Mouse (Mus musculus) midbrain, embryonic 14.5 days (tissue): Measurements from ENCODE around the gene Tsc22d3. TPM values are rescaled to one million over a fixed set of nuclear protein-coding genes. Genes with fewer than 3 reads are reported as not detected.

Experiments used
- ATAC-seq: fragments of 200-750 bp; cut with Nextera tagmentation; 2 replicates; pipeline ENCODE4 v1.8.0; 2017; ENCODE audit warnings: moderate number of reproducible peaks, moderate library complexity; ENCODE audit not compliant: low FRiP score, low TSS enrichment
- DNase-seq: peaks from one replicate; pipeline ENCODE4 v3.0.0-alpha.2; 2015
- H3K27ac ChIP-seq: fragments of 300-500 bp; sonication (generic); replicated peaks from 2 replicates; pipeline ENCODE4 v1.5.1; 2014; ENCODE audit warnings: mild to moderate bottlenecking, low read depth, low read length, moderate library complexity
- H3K27me3 ChIP-seq: fragments of 300-500 bp; sonication (generic); 2 replicates; pipeline ENCODE4 v1.6.1; 2014; ENCODE audit warnings: low read length, control low read depth, mixed read lengths; ENCODE audit not compliant: control insufficient read depth, insufficient read depth
- H3K36me3 ChIP-seq: fragments of 300-500 bp; sonication (generic); 2 replicates; pipeline ENCODE4 v1.6.1; 2014; ENCODE audit warnings: low read length, control low read depth; ENCODE audit not compliant: control insufficient read depth, insufficient read depth
- H3K4me1 ChIP-seq: fragments of 300-500 bp; sonication (generic); 2 replicates; pipeline ENCODE4 v1.6.1; 2014; ENCODE audit warnings: mild to moderate bottlenecking, antibody characterized with exemption, low read length, control low read depth; ENCODE audit not compliant: control insufficient read depth, insufficient read depth
- H3K4me2 ChIP-seq: fragments of 300-500 bp; sonication (generic); 2 replicates; pipeline ENCODE4 v1.6.1; 2014; ENCODE audit warnings: mild to moderate bottlenecking, low read length, moderate library complexity
- H3K4me3 ChIP-seq: fragments of 300-500 bp; sonication (generic); replicated peaks from 2 replicates; pipeline ENCODE4 v1.5.1; 2014; ENCODE audit warnings: low read depth, low read length
- H3K9ac ChIP-seq: fragments of 300-500 bp; sonication (generic); replicated peaks from 2 replicates; pipeline ENCODE4 v1.6.1; 2014; ENCODE audit warnings: mild to moderate bottlenecking, low read length, moderate library complexity
- H3K9me3 ChIP-seq: fragments of 300-500 bp; sonication (generic); 2 replicates; pipeline ENCODE4 v1.6.1; 2016; ENCODE audit warnings: low read length, control low read depth, mixed read lengths; ENCODE audit not compliant: control insufficient read depth
- WGBS: fragments of 180-500 bp; shearing (Covaris S2); extraction: QIAGEN DNeasy Blood & Tissue Kit; methylation state at CpG from one replicate; pipeline ENCODE4 v1.1.7; 2014; 5-methylcytosine and 5-hydroxymethylcytosine counted together
- polyA plus RNA-seq: library from polyadenylated mRNA; unstranded; fragments of >200 nt; fragmentation: Nextera tagmentation; extraction: Ambion mirVana; gene quantifications from 2 replicates; pipeline ENCODE4 v1.2.1, GENCODE M21; 2014

The Tsc22d3 gene
- polyA plus RNA-seq, 1 experiment from 2014 or later: 127 TPM

DNA sequence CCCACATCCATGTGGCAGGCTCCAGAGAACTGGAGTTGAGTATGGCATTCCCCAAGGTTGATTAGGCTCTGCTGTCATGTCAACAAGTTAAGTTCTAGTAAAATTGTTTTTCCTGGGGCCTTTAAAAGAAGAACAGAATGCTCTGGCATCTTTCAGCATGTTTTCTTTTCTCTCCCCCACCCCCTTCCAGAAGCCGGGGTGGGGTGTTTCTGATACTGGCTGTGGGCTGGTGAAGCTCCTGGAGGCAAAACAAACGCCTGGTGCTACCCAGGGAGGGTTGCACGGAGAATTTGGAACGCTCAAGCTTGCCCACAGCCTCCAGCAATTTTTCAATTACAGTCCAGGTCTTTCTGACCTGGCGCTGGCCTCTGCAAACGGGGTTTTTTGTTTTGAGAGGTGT lies 73.2 kb downstream of the Tsc22d3 start:
- 70% methylated on average over 6 of the region's 6 CpGs for WGBS
- Histone ChIP-seq H3K4me1 (no peaks in the 10 kb centered on the region), H3K27me3 (no peaks in the 10 kb centered on the region), H3K36me3 (no peaks in the 10 kb centered on the region), H3K4me2 (no peak overlapping the region), H3K27ac (no peak overlapping the region), H3K9me3 (no peaks in the 10 kb centered on the region), H3K4me3 (no peak overlapping the region), H3K9ac (no peak overlapping the region)
- DNase-seq: no peak
- ATAC-seq: no peak

DNA sequence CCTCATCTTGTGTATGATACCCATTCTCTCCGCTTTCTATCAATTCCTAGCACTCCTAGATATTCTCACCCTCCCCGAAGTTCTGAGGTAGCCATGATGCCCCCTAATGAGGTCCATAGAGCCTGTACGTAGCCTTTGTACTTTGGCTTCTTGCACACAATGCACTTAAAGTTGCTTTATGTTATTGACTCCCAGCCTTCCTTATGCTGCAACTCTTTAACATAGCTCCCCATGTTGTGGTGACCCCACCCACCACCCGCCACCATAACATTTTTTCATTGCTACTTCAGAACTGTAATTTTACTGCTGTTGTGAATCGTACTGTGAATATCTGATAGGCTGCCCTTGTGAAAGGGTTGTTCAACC lies 74.2 kb downstream of the Tsc22d3 start:
- no peak overlapping the region for H3K4me2 ChIP-seq
- no peak overlapping the region for H3K27ac ChIP-seq
- H3K9ac ChIP-seq: no peak overlapping the region
- 90% methylated on average over 5 of the region's 5 CpGs for WGBS
- no peaks in the 10 kb centered on the region for H3K4me1 ChIP-seq
- ATAC-seq (no peak), DNase-seq (no peak)
- no peak overlapping the region for H3K4me3 ChIP-seq
- H3K36me3 ChIP-seq: no peaks in the 10 kb centered on the region
- H3K27me3 ChIP-seq: no peaks in the 10 kb centered on the region
- no peaks in the 10 kb centered on the region for H3K9me3 ChIP-seq

DNA sequence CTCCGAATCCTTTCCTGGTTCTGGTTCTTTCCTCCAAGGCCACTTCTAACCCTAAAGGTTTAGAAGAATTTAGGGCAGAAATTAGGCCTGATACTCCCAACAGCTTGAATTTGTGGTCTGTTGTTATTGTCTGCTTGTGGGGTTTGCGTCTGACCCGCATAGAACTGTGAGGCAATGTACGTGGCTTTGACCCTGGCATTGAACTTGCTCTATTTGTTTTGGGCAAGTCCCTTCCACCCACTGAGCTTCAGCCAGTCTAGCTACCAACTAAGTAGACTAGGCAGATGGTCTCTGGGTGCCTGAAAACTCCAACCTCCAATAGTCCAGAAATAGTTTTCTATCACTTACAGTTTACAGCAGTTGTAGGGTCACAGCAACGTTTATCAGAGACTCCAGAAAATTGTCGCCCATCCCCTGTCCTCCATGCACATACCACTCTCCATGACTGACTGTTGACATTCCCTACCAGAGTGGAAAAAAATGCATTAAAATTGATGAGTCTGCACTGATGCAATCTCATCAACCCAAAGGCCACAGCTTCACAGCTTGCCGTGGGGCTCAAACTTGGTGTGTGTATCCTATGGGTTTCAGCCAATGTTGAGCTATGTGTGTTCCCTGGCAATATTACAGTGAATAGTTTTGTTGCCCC lies 74.7 kb downstream of the Tsc22d3 start:
- no peak for ATAC-seq
- Histone ChIP-seq H3K4me1 (no peaks in the 10 kb centered on the region), H3K36me3 (no peaks in the 10 kb centered on the region), H3K9ac (no peak overlapping the region), H3K4me2 (no peak overlapping the region), H3K27ac (no peak overlapping the region), H3K27me3 (no peaks in the 10 kb centered on the region), H3K9me3 (no peaks in the 10 kb centered on the region), H3K4me3 (no peak overlapping the region)
- no peak for DNase-seq
- 89% methylated on average over 7 of the region's 7 CpGs for WGBS

DNA sequence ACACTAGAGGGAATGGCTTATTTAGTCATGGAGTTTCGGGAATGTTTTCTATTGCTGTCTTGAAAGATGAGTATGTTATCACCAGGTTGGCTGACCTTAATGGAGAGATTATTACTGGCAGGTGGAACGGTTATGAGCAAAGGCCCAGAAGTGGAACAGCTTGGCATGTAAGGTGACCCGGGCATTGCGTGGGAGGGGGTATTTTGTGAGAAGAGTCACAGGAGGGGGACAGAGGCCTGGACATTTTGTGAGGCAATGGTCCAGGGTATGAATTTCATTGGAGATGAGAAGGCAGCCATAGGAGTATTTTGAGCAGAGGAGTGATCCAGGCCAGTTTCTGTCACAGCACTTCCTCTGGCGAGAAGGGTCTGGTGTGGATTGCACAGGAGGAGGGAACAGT lies 76.2 kb downstream of the Tsc22d3 start:
- Histone ChIP-seq H3K9me3 (no peaks in the 10 kb centered on the region), H3K4me3 (no peak overlapping the region), H3K36me3 (no peaks in the 10 kb centered on the region), H3K4me2 (no peak overlapping the region), H3K4me1 (no peaks in the 10 kb centered on the region), H3K27ac (no peak overlapping the region), H3K9ac (no peak overlapping the region), H3K27me3 (no peaks in the 10 kb centered on the region)
- ATAC-seq (no peak), DNase-seq (no peak)
- WGBS: 91% methylated on average over 5 of the region's 5 CpGs

DNA sequence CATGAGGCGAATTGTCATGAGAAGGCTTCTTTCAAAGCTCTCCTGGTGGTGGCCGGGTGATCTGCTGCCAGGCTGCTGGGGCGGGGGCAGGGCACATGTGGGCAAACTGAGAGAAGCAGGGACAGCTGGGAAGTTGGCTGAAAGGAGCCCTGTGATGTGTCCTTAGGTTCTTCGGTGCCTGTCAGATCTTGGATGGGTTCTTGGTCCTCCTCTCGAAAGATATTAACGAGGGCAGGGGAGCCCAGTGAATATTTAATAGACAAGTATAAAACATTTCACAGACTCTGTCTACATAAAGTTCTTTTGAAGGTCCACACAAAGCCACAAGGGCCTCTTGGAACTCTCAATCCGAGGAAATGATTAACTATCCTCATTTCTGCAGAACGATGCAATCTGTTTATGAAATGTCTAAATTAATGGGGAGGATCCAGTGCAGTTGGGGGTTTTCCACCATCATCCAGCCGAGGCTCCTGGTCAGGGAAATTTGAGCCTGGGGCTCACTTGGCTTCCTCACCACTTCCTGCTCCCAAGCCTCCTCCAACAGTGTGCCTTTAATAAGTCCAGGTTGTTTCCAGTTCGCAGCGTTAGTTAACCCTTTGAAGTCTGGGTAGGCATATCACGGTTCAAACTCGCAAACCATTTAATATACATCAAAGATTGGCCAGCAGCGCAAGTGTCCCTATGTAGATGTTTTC lies 78.2 kb downstream of the Tsc22d3 start:
- Histone ChIP-seq H3K9ac (no peak overlapping the region), H3K4me1 (no peaks in the 10 kb centered on the region), H3K27ac (no peak overlapping the region), H3K36me3 (no peaks in the 10 kb centered on the region), H3K9me3 (no peaks in the 10 kb centered on the region), H3K4me2 (no peak overlapping the region), H3K4me3 (no peak overlapping the region), H3K27me3 (no peaks in the 10 kb centered on the region)
- ATAC-seq: no peak
- DNase-seq: no peak
- WGBS: 76% methylated on average over 14 of the region's 14 CpGs

DNA sequence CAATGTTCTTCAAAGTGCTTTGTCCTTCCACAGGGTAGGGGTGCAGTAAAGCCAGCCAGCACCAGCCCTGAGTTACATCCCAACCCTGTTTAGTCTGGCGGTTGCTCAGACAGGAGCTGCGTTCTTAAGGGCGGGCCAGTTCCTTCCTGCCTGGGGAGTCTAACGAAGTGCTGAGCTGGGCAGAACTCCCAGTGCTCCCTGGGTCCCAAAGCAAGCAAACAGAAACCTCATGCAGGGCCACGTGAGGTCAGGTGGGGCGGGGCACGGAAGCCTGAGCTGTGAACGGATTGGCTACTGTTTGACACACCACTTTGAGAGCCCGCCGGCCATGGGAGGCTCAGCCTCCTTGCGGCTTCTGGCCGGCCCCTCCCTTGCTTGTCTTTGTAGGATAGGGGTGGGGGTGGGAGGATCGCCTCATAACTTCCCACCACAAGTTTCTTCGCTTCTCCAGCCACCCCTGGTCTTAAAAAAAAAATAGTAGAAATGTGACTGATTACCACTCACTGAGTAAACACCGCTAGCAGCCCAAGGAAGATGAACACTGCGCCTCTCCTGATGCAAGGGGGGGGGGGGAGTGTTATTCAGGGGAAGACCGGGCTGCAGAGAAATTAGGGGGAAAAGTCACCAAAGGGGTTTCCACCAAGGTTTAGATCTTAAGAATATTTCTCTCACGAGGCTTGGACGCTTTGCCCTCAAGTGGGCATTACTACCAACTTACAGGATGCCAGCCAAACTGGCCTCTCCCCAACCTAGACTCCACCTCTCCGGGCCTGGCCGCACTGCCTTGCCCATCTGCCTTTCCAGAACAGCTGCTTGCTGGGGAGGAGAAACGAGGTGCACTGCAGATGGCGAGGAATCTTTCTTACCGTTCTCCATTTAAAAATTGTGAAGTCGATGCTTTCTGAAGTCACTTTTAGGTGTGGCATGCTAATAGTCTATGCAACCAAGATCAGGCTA lies 80.0 kb downstream of the Tsc22d3 start:
- no peak overlapping the region for H3K27ac ChIP-seq
- no peak overlapping the region for H3K9ac ChIP-seq
- H3K9me3 ChIP-seq: no peaks in the 10 kb centered on the region
- DNase-seq: peak; percentile 64
- H3K27me3 ChIP-seq: no peaks in the 10 kb centered on the region
- ATAC-seq: peak; percentile 84
- no peak overlapping the region for H3K4me3 ChIP-seq
- H3K4me1 ChIP-seq: no peaks in the 10 kb centered on the region
- H3K36me3 ChIP-seq: no peaks in the 10 kb centered on the region
- H3K4me2 ChIP-seq: peak overlapping the region; percentile 42
- 31% methylated on average over 25 of the region's 25 CpGs for WGBS

DNA sequence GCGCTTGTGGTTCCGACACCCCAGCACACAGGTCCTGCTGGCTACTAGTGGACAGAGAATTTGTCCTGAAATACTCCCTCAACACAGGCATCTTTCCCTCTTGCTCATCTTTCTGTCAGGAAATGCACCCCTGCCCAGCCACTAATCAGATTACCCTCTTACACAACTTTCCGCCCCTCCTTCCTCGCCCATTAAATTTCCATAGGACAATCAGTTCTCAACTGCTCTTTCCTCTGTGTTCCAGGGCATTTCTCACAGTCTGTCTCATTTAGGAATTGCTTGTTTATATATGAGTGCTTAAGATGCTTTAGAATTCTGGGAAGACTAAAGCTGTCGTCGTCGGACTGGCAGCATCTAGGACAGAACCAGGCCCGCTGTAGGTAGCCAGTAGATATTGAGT lies 82.1 kb downstream of the Tsc22d3 start:
- Histone ChIP-seq H3K9ac (no peak overlapping the region), H3K27me3 (no peaks in the 10 kb centered on the region), H3K4me2 (no peak overlapping the region), H3K27ac (no peak overlapping the region), H3K36me3 (no peaks in the 10 kb centered on the region), H3K4me3 (no peak overlapping the region), H3K4me1 (no peaks in the 10 kb centered on the region), H3K9me3 (no peaks in the 10 kb centered on the region)
- no peak for ATAC-seq
- DNase-seq: no peak
- WGBS: 82% methylated on average over 8 of the region's 8 CpGs

DNA sequence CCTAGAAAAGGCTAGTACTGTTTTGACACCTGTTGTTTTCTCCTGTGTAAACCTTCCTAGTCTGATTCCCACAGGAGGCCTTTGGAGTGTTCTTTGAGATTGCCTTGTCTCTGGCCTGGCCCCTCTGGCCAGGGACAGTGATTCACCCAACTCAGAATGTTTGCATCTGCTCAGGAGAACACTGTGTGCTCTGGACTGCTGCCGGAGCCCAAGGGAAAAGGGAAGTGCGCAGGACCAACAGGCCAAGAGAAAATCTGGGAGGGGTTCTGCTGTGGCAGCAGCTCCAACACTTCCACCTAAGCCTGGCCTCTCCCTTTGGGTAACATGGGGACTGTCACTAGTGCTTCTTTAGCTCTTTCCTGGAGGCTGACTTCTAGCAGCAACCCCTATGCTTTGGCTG lies 87.1 kb downstream of the Tsc22d3 start:
- 100% methylated on average over 2 of the region's 2 CpGs for WGBS
- Histone ChIP-seq H3K9ac (no peak overlapping the region), H3K4me3 (no peak overlapping the region), H3K27me3 (no peaks in the 10 kb centered on the region), H3K27ac (no peak overlapping the region), H3K4me1 (peaks cover 6% of the 10 kb centered on the region; the same call in 1 of the 2 replicates), H3K36me3 (no peaks in the 10 kb centered on the region), H3K9me3 (no peaks in the 10 kb centered on the region), H3K4me2 (no peak overlapping the region)
- no peak for ATAC-seq
- no peak for DNase-seq
